Mouse (Mus musculus) bone marrow, adult 2 months (tissue): ENCODE measurements around the gene Csnk1e. TPM values are rescaled to one million over a fixed set of nuclear protein-coding genes. Genes with fewer than 3 reads are reported as not detected.

Experiments
- H3K27ac ChIP-seq: fragments of 200-500 bp; 2 replicates; pipeline ENCODE4 v1.5.1; 2012; ENCODE audit warnings: low read depth, mild to moderate bottlenecking, control low read depth, inconsistent platforms, low read length; ENCODE audit not compliant: control insufficient read depth, poor library complexity, insufficient read depth
- H3K4me1 ChIP-seq: fragments of 200-500 bp; 2 replicates; pipeline ENCODE4 v1.6.1; 2011; ENCODE audit warnings: low read length; ENCODE audit not compliant: control insufficient read depth, insufficient read depth
- H3K4me3 ChIP-seq: fragments of 200-500 bp; replicated peaks from 2 replicates; pipeline ENCODE3; 2011; ENCODE audit warnings: mild to moderate bottlenecking, low read depth, low read length, control low read depth; ENCODE audit not compliant: control insufficient read depth
- CTCF ChIP-seq: fragments of 200-500 bp; IDR thresholded peaks from 2 replicates; pipeline ENCODE4 v1.5.1; 2011; ENCODE audit warnings: low read length, control low read depth; ENCODE audit not compliant: control insufficient read depth, insufficient read depth
- POLR2A ChIP-seq: fragments of 200-500 bp; IDR thresholded peaks from 2 replicates; pipeline ENCODE4 v1.6.1; 2011; ENCODE audit warnings: low read depth, mild to moderate bottlenecking, control low read depth, low read length, borderline replicate concordance; ENCODE audit not compliant: control insufficient read depth
- WGBS: fragments of 180-500 bp; shearing (Covaris S2); methylation state at CpG from one replicate; pipeline ENCODE4 v1.1.7; 2018; 5-methylcytosine and 5-hydroxymethylcytosine counted together
- polyA plus RNA-seq: library from polyadenylated mRNA; stranded (reverse); fragments of >200 nt; gene quantifications from 2 replicates; pipeline ENCODE4 v1.2.4, GENCODE M21; 2011; ENCODE audit warnings: low replicate concordance; ENCODE audit not compliant: missing spikeins, insufficient read depth, insufficient read length

Csnk1e gene
- polyA plus RNA-seq, 1 experiment = 34.2 TPM

- Histone ChIP-seq H3K4me3 (no peak overlapping the region), H3K4me1 (peaks cover 3% of the 10 kb centered on the region), H3K27ac (no peak overlapping the region)
- WGBS = 81% methylated on average over 7 of the region's 7 CpGs
- TF ChIP-seq POLR2A (no peak), CTCF (no peak)
These were observed 54.4 kb downstream of the Csnk1e start for GRCm38 (mm10) chr15:79400975-79401365.

GRCm38 (mm10) chr15:79400134-79400974 is 55.0 kb downstream of the Csnk1e start:
- no peak overlapping the region for H3K4me3 ChIP-seq
- 39% methylated on average over 6 of the region's 6 CpGs for WGBS
- peaks cover 3% of the 10 kb centered on the region for H3K4me1 ChIP-seq
- TF ChIP-seq POLR2A (no peak), CTCF (no peak)
- no peak overlapping the region for H3K27ac ChIP-seq

- Histone ChIP-seq H3K4me1 (peaks cover 3% of the 10 kb centered on the region), H3K27ac (no peak overlapping the region), H3K4me3 (no peak overlapping the region)
- TF ChIP-seq CTCF = no peak
- TF ChIP-seq POLR2A = no peak
- 86% methylated on average over 14 of the region's 14 CpGs for WGBS
These were observed 55.9 kb downstream of the Csnk1e start for GRCm38 (mm10) chr15:79399231-79400052.

GRCm38 (mm10) chr15:79396736-79397135 is 58.6 kb downstream of the Csnk1e start:
- peaks cover 2% of the 10 kb centered on the region for H3K4me1 ChIP-seq
- no peak overlapping the region for H3K4me3 ChIP-seq

GRCm38 (mm10) chr15:79395281-79395680 is 60.1 kb downstream of the Csnk1e start:
- TF ChIP-seq POLR2A (no peak), CTCF (no peak)
- Histone ChIP-seq H3K4me3 (no peak overlapping the region), H3K4me1 (peaks cover 4% of the 10 kb centered on the region), H3K27ac (no peak overlapping the region)
- WGBS = 79% methylated on average over 6 of the region's 6 CpGs

More at GRCm38 (mm10) chr15:79396736-79397135, 58.6 kb downstream of the Csnk1e start:
- WGBS = 57% methylated on average over 11 of the region's 11 CpGs
- no peak overlapping the region for H3K27ac ChIP-seq
- TF ChIP-seq POLR2A (no peak), CTCF (peak; percentile 40; the same call in 1 of the 2 replicates)

GRCm38 (mm10) chr15:79394842-79395241 is 60.5 kb downstream of the Csnk1e start:
- TF ChIP-seq CTCF = no peak
- TF ChIP-seq POLR2A = no peak
- Histone ChIP-seq H3K4me1 (peaks cover 3% of the 10 kb centered on the region; the same call in 1 of the 2 replicates), H3K27ac (no peak overlapping the region), H3K4me3 (no peak overlapping the region)
- 77% methylated on average over 4 of the region's 4 CpGs for WGBS

GRCm38 (mm10) chr15:79393101-79393500 is 62.3 kb downstream of the Csnk1e start:
- Histone ChIP-seq H3K4me1 (peaks cover 3% of the 10 kb centered on the region; the same call in 1 of the 2 replicates), H3K4me3 (no peak overlapping the region), H3K27ac (no peak overlapping the region)
- 78% methylated on average over 6 of the region's 6 CpGs for WGBS
- TF ChIP-seq POLR2A = no peak
- no peak for TF ChIP-seq CTCF

- no peak overlapping the region for H3K27ac ChIP-seq
These were observed 62.8 kb downstream of the Csnk1e start for GRCm38 (mm10) chr15:79392527-79392926.

More at GRCm38 (mm10) chr15:79392527-79392926, 62.8 kb downstream of the Csnk1e start:
- H3K4me1 ChIP-seq = peaks cover 3% of the 10 kb centered on the region; the same call in 1 of the 2 replicates
- TF ChIP-seq POLR2A = no peak
- TF ChIP-seq CTCF = no peak
- no peak overlapping the region for H3K4me3 ChIP-seq
- 84% methylated on average over 5 of the region's 5 CpGs for WGBS
